ENCODE assay signal across 12 mouse cellular contexts in genomic region chr15:84509981-84510380, GRCm38 (mm10). TPM values are rescaled to one million over a fixed set of nuclear protein-coding genes. Genes with fewer than 3 reads are reported as not detected.
A peak's percentile ranks its signal among the peaks of the same experiment; 100 is the strongest.
DNase-seq lines count a peak whose midpoint lies in the region; ATAC-seq lines count a peak whose summit lies in the region.
"Had no signal": no experiment of that assay in that cellular context is flagged by ENCODE, and none has a peak within 500 bp of the region (broad histone marks: within the 10 kb centered on the region; RNA-seq: fewer than 3 reads in every experiment).

No protein-coding gene starts in this region.

- 58% methylated on average over 16 of the region's 16 CpGs for WGBS in midbrain, embryonic 15.5 days
- 65% methylated on average over 16 of the region's 16 CpGs for WGBS in midbrain, embryonic 14.5 days

- H3K4me3 ChIP-seq in midbrain, embryonic 15.5 days, result no peak overlapping the region
- H3K4me3 ChIP-seq in midbrain, embryonic 14.5 days (replicated peaks; ENCODE audit: low read depth, low read length), result no peak overlapping the region
- H3K4me3 ChIP-seq: liver, embryonic 12.5 days had no signal

- no peaks in the 10 kb centered on the region for H3K9me3 ChIP-seq in midbrain, embryonic 15.5 days
- no peaks in the 10 kb centered on the region for H3K9me3 ChIP-seq in midbrain, embryonic 14.5 days (ENCODE audit: control insufficient read depth, low read length)
- H3K9me3 ChIP-seq: liver, embryonic 12.5 days had no signal

- DNase-seq in adrenal gland, adult 2 months, result peak; percentile 7
- DNase-seq in adrenal gland, postnatal 14 days, result no peak
- DNase-seq in midbrain, embryonic 14.5 days, result no peak
- peak; percentile 40 to 59 for DNase-seq in layer of hippocampus, adult 8-10 months (ENCODE audit: low spot score in 2 of 2)
- DNase-seq in right cerebral cortex, postnatal 14 days, result peak; percentile 56
- no peak for DNase-seq in gastrocnemius, postnatal 10 days
- DNase-seq in lung, postnatal 36 days, result no peak
- DNase-seq: cerebellum, postnatal 14 days; gastrocnemius, postnatal 14 days had no signal

- peaks cover 26% of the 10 kb centered on the region for H3K4me1 ChIP-seq in midbrain, embryonic 15.5 days
- peaks cover 14% of the 10 kb centered on the region for H3K4me1 ChIP-seq in midbrain, embryonic 14.5 days (ENCODE audit: control insufficient read depth, insufficient read depth, low read length)

- no peaks in the 10 kb centered on the region for H3K36me3 ChIP-seq in midbrain, embryonic 15.5 days (replicated peaks)
- no peaks in the 10 kb centered on the region for H3K36me3 ChIP-seq in midbrain, embryonic 14.5 days (ENCODE audit: control insufficient read depth, insufficient read depth, low read length)
- H3K36me3 ChIP-seq: liver, embryonic 12.5 days had no signal

- H3K9ac ChIP-seq in midbrain, embryonic 15.5 days, result no peak overlapping the region
- no peak overlapping the region for H3K9ac ChIP-seq in midbrain, embryonic 14.5 days (replicated peaks; ENCODE audit: low read length)
- H3K9ac ChIP-seq: liver, embryonic 12.5 days had no signal

- ATAC-seq in midbrain, embryonic 15.5 days (replicated peaks), result peak; percentile 26; the same call in 1 of the 2 replicates
- no peak for ATAC-seq in midbrain, embryonic 14.5 days (ENCODE audit: low FRiP score, low TSS enrichment)
- ATAC-seq: liver, embryonic 12.5 days; Patski had no signal

- no peak overlapping the region for H3K27ac ChIP-seq in midbrain, embryonic 15.5 days
- no peak overlapping the region for H3K27ac ChIP-seq in midbrain, embryonic 14.5 days (replicated peaks; ENCODE audit: low read depth, low read length)
- H3K27ac ChIP-seq: liver, embryonic 12.5 days had no signal

- H3K4me2 ChIP-seq in midbrain, embryonic 15.5 days, result no peak overlapping the region
- no peak overlapping the region for H3K4me2 ChIP-seq in midbrain, embryonic 14.5 days (ENCODE audit: low read length)
- H3K4me2 ChIP-seq: liver, embryonic 12.5 days had no signal

- H3K27me3 ChIP-seq in midbrain, embryonic 15.5 days (replicated peaks), result no peaks in the 10 kb centered on the region
- H3K27me3 ChIP-seq in midbrain, embryonic 14.5 days (ENCODE audit: control insufficient read depth, insufficient read depth, low read length), result no peaks in the 10 kb centered on the region
- H3K27me3 ChIP-seq: liver, embryonic 12.5 days had no signal

RNA-seq across cellular contexts. Expression of gene Rtl6, which starts 47.6 kb away (rescaled TPM):
- 1 to 10 TPM; 3.9 to 8.9 TPM for total RNA-seq in adrenal gland, adult 2 months (2021)
- polyA plus RNA-seq in adrenal gland, adult 2 months (2012; rRNA removed), result 9.1 and 10.1 TPM in 2 replicates
- 6.3 and 7.2 TPM in 2 replicates for total RNA-seq in adrenal gland, postnatal 14 days (2021)
- polyA plus RNA-seq in midbrain, embryonic 15.5 days (2015; fragmentation: Nextera tagmentation; extraction: Ambion mirVana), result 77.6 and 78.9 TPM in 2 replicates
- 41.2 and 43.2 TPM in 2 replicates for polyA plus RNA-seq in midbrain, embryonic 14.5 days (2014; fragmentation: Nextera tagmentation; extraction: Ambion mirVana)
- total RNA-seq in layer of hippocampus, adult 8-10 months (2022), result 10 to 100 TPM; 48.6 to 55.4 (median 52.2) TPM
- total RNA-seq in gastrocnemius, postnatal 10 days (2021), result 1 to 10 TPM; 5.0 to 6.7 TPM

Comparison
In these comparisons a context has a peak if more than half of its experiments do, and no peak if none do; other contexts are left out.
1. DNase-seq: peak in adrenal gland, adult 2 months (single experiment), layer of hippocampus, adult 8-10 months (2 of 2) and right cerebral cortex, postnatal 14 days (single experiment); none in adrenal gland, postnatal 14 days (single experiment), midbrain, embryonic 14.5 days (single experiment), gastrocnemius, postnatal 10 days (single experiment) and lung, postnatal 36 days (single experiment).